Mouse (Mus musculus): Measurements from ENCODE around the gene Bhlha15. TPM values are rescaled to one million over a fixed set of nuclear protein-coding genes. Genes with fewer than 3 reads are reported as not detected.

The Bhlha15 gene
- polyA plus RNA-seq, 1 experiment from 2014 or later: 0.79 TPM

GRCm38 (mm10) chr5:144192673-144193072, 2.6 kb downstream of the Bhlha15 start:
- no peak overlapping the region for H3K27ac ChIP-seq (replicated peaks)
- no peak overlapping the region for H3K9ac ChIP-seq
- no peak for ATAC-seq (ENCODE audit: insufficient number of reproducible peaks, low FRiP score, low TSS enrichment, low read depth)
- 78% methylated on average over 6 of the region's 6 CpGs for WGBS
- H3K4me2 ChIP-seq (replicated peaks): no peak overlapping the region
- no peaks in the 10 kb centered on the region for H3K27me3 ChIP-seq
- no peak overlapping the region for H3K4me3 ChIP-seq (replicated peaks)
- no peaks in the 10 kb centered on the region for H3K9me3 ChIP-seq (replicated peaks)
- H3K36me3 ChIP-seq: peaks cover 3% of the 10 kb centered on the region; the same call in 1 of the 2 replicates
- H3K4me1 ChIP-seq: peaks cover 12% of the 10 kb centered on the region

DNA sequence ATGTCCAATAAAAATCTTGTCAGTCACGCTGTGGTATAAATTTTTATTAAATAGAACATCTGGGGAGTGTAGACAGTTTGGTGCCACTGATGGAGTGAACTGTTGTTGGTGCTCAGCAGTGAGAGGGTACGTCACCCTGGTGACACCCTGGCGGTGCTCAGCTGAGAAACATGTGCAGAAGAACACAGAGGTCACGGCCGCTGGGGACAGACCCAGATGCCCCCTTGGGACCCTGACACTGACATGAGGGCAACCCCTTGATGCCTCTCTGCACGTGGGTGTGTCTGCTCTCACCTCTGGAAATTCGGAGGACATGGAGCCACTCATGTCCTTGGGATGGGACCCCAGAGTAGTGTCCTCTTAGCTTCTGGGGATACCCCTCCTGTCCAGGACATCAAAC, 4.3 kb downstream of the Bhlha15 start:
- no peaks in the 10 kb centered on the region for H3K27me3 ChIP-seq
- 77% methylated on average over 7 of the region's 7 CpGs for WGBS
- peaks cover 12% of the 10 kb centered on the region for H3K4me1 ChIP-seq
- no peak overlapping the region for H3K4me2 ChIP-seq (replicated peaks)
- no peak for ATAC-seq (ENCODE audit: insufficient number of reproducible peaks, low FRiP score, low TSS enrichment, low read depth)
- H3K9ac ChIP-seq: no peak overlapping the region
- H3K9me3 ChIP-seq (replicated peaks): no peaks in the 10 kb centered on the region
- no peak overlapping the region for H3K27ac ChIP-seq (replicated peaks)
- no peak overlapping the region for H3K4me3 ChIP-seq (replicated peaks)
- peaks cover 17% of the 10 kb centered on the region for H3K36me3 ChIP-seq

- H3K27me3 ChIP-seq: no peaks in the 10 kb centered on the region
- peaks cover 4% of the 10 kb centered on the region; the same call in 1 of the 2 replicates for H3K4me1 ChIP-seq
- H3K9ac ChIP-seq: no peak overlapping the region
- H3K4me3 ChIP-seq (replicated peaks): no peak overlapping the region
- no peaks in the 10 kb centered on the region for H3K9me3 ChIP-seq (replicated peaks)
- no peak overlapping the region for H3K4me2 ChIP-seq (replicated peaks)
- ATAC-seq (ENCODE audit: insufficient number of reproducible peaks, low FRiP score, low TSS enrichment, low read depth): no peak
- 70% methylated on average over 8 of the region's 8 CpGs for WGBS
- H3K36me3 ChIP-seq: peaks cover 20% of the 10 kb centered on the region
- H3K27ac ChIP-seq (replicated peaks): no peak overlapping the region
Measured at GRCm38 (mm10) chr5:144195567-144195966, 5.5 kb downstream of the Bhlha15 start.

GRCm38 (mm10) chr5:144200616-144201015, 10.5 kb downstream of the Bhlha15 start:
- H3K9ac ChIP-seq: no peak overlapping the region
- peaks cover 7% of the 10 kb centered on the region; the same call in 1 of the 2 replicates for H3K4me1 ChIP-seq
- no peak overlapping the region for H3K27ac ChIP-seq (replicated peaks)
- no peak overlapping the region for H3K4me2 ChIP-seq (replicated peaks)
- 66% methylated on average over 11 of the region's 11 CpGs for WGBS
- no peaks in the 10 kb centered on the region for H3K27me3 ChIP-seq
- ATAC-seq (ENCODE audit: insufficient number of reproducible peaks, low FRiP score, low TSS enrichment, low read depth): no peak
- H3K9me3 ChIP-seq (replicated peaks): no peaks in the 10 kb centered on the region
- peaks cover 55% of the 10 kb centered on the region for H3K36me3 ChIP-seq
- H3K4me3 ChIP-seq (replicated peaks): no peak overlapping the region

DNA sequence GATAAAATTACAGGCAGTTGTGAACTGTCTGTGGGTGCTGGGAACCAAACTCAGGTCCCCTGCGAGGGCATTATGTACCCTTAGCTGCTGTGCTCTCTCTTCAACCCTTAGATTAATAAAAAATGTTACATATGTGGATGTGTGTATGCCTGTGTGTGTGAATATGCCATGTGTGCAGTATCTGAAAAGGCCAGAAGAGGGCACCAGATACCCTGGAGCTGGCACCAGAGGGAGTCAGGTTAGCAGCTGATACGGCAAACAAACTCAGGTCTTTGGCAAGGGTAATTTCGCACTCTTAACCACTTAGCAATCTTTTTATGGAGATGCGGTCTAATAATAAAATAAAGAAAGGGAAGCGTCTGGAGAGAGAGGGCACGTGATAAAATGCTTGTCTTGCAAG, 12.3 kb downstream of the Bhlha15 start:
- peaks cover 7% of the 10 kb centered on the region; the same call in 1 of the 2 replicates for H3K4me1 ChIP-seq
- no peak for ATAC-seq (ENCODE audit: insufficient number of reproducible peaks, low FRiP score, low TSS enrichment, low read depth)
- no peak overlapping the region for H3K27ac ChIP-seq (replicated peaks)
- no peak overlapping the region for H3K4me3 ChIP-seq (replicated peaks)
- no peaks in the 10 kb centered on the region for H3K9me3 ChIP-seq (replicated peaks)
- H3K27me3 ChIP-seq: no peaks in the 10 kb centered on the region
- no peak overlapping the region for H3K9ac ChIP-seq
- WGBS: 94% methylated on average over 6 of the region's 6 CpGs
- peaks cover 69% of the 10 kb centered on the region for H3K36me3 ChIP-seq
- H3K4me2 ChIP-seq (replicated peaks): no peak overlapping the region

GRCm38 (mm10) chr5:144203398-144203959, 13.4 kb downstream of the Bhlha15 start:
- Histone ChIP-seq H3K27me3 (no peaks in the 10 kb centered on the region), H3K4me1 (peaks cover 7% of the 10 kb centered on the region; the same call in 1 of the 2 replicates), H3K27ac (replicated peaks) (no peak overlapping the region), H3K9ac (no peak overlapping the region), H3K4me3 (replicated peaks) (no peak overlapping the region), H3K4me2 (replicated peaks) (no peak overlapping the region), H3K9me3 (replicated peaks) (no peaks in the 10 kb centered on the region), H3K36me3 (peaks cover 67% of the 10 kb centered on the region)
- WGBS: 88% methylated on average over 10 of the region's 10 CpGs
- no peak for ATAC-seq (ENCODE audit: insufficient number of reproducible peaks, low FRiP score, low TSS enrichment, low read depth)

- no peak for ATAC-seq (ENCODE audit: insufficient number of reproducible peaks, low FRiP score, low TSS enrichment, low read depth)
- H3K4me1 ChIP-seq: peaks cover 7% of the 10 kb centered on the region; the same call in 1 of the 2 replicates
- H3K27me3 ChIP-seq: no peaks in the 10 kb centered on the region
- no peaks in the 10 kb centered on the region for H3K9me3 ChIP-seq (replicated peaks)
- 87% methylated on average over 12 of the region's 12 CpGs for WGBS
- peaks cover 66% of the 10 kb centered on the region for H3K36me3 ChIP-seq
- H3K27ac ChIP-seq (replicated peaks): no peak overlapping the region
- H3K9ac ChIP-seq: no peak overlapping the region
- no peak overlapping the region for H3K4me3 ChIP-seq (replicated peaks)
- no peak overlapping the region for H3K4me2 ChIP-seq (replicated peaks)
Measured at GRCm38 (mm10) chr5:144204303-144204702, 14.2 kb downstream of the Bhlha15 start.

- H3K4me3 ChIP-seq (replicated peaks): no peak overlapping the region
- no peak for ATAC-seq (ENCODE audit: insufficient number of reproducible peaks, low FRiP score, low TSS enrichment, low read depth)
- peaks cover 72% of the 10 kb centered on the region for H3K36me3 ChIP-seq
- WGBS: 71% methylated on average over 10 of the region's 10 CpGs
- H3K4me2 ChIP-seq (replicated peaks): no peak overlapping the region
- H3K9me3 ChIP-seq (replicated peaks): no peaks in the 10 kb centered on the region
- no peak overlapping the region for H3K9ac ChIP-seq
- H3K27me3 ChIP-seq: no peaks in the 10 kb centered on the region
- peaks cover 7% of the 10 kb centered on the region; the same call in 1 of the 2 replicates for H3K4me1 ChIP-seq
- no peak overlapping the region for H3K27ac ChIP-seq (replicated peaks)
Measured at GRCm38 (mm10) chr5:144204911-144205310, 14.8 kb downstream of the Bhlha15 start.

DNA sequence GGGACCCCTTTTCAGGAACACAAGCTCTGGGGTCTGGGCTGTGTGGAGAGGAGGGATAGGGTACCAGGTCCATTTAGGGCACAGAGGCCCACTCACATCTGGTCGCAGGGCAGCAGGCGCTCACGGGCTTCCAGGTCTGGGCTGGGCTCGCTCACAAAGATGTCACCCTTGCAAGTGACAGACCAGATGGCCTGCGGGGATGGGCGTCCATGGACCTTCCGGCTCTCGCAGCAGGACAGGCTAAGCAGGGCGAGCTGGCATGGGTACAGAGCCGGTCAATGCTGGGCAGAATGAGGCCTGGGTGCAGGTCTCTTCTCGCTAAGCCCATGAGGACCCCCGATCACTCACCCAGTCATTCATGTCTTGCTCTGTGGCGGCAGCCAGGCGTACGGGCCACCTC, 16.0 kb downstream of the Bhlha15 start:
- Histone ChIP-seq H3K27ac (replicated peaks) (no peak overlapping the region), H3K9ac (no peak overlapping the region), H3K4me1 (no peaks in the 10 kb centered on the region), H3K4me2 (replicated peaks) (no peak overlapping the region), H3K9me3 (replicated peaks) (no peaks in the 10 kb centered on the region), H3K36me3 (peaks cover 76% of the 10 kb centered on the region), H3K4me3 (replicated peaks) (no peak overlapping the region), H3K27me3 (no peaks in the 10 kb centered on the region)
- ATAC-seq (ENCODE audit: insufficient number of reproducible peaks, low FRiP score, low TSS enrichment, low read depth): no peak
- 91% methylated on average over 15 of the region's 15 CpGs for WGBS

DNA sequence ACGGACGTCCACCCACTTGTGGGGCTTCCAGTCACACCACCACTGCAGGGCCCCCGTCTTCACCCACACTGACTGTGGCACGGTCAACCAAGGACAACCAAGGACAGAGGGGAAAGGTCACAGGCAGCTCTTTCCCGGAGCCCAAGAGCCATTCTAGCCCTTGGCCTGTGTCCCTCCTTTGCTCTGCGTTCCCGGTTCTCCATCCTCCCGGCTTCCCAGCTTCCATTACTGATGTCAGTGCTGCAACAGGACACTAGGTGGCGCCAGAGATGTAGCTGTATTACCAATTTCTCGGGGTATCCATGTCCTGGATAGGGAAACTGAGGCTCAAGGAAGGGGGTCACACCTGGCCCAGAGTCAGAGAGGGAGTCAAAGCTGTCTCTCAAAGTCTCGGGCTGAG, 17.4 kb downstream of the Bhlha15 start:
- Histone ChIP-seq H3K4me1 (no peaks in the 10 kb centered on the region), H3K4me3 (replicated peaks) (no peak overlapping the region), H3K9ac (no peak overlapping the region), H3K27me3 (no peaks in the 10 kb centered on the region), H3K36me3 (peaks cover 80% of the 10 kb centered on the region), H3K27ac (replicated peaks) (no peak overlapping the region), H3K4me2 (replicated peaks) (no peak overlapping the region), H3K9me3 (replicated peaks) (no peaks in the 10 kb centered on the region)
- no peak for ATAC-seq (ENCODE audit: insufficient number of reproducible peaks, low FRiP score, low TSS enrichment, low read depth)
- WGBS: 50% methylated on average over 11 of the region's 11 CpGs

GRCm38 (mm10) chr5:144214453-144214852, 24.4 kb downstream of the Bhlha15 start:
- H3K9me3 ChIP-seq (replicated peaks): no peaks in the 10 kb centered on the region
- no peak overlapping the region for H3K27ac ChIP-seq (replicated peaks)
- no peaks in the 10 kb centered on the region for H3K27me3 ChIP-seq
- H3K4me1 ChIP-seq: no peaks in the 10 kb centered on the region
- no peak overlapping the region for H3K4me3 ChIP-seq (replicated peaks)
- 29% methylated on average over 7 of the region's 7 CpGs for WGBS
- no peak overlapping the region for H3K4me2 ChIP-seq (replicated peaks)
- H3K9ac ChIP-seq: no peak overlapping the region
- no peak for ATAC-seq (ENCODE audit: insufficient number of reproducible peaks, low FRiP score, low TSS enrichment, low read depth)
- peaks cover 58% of the 10 kb centered on the region; the same call in 1 of the 2 replicates for H3K36me3 ChIP-seq

- no peaks in the 10 kb centered on the region for H3K4me1 ChIP-seq
- no peak overlapping the region for H3K9ac ChIP-seq
- ATAC-seq (ENCODE audit: insufficient number of reproducible peaks, low FRiP score, low TSS enrichment, low read depth): no peak
- H3K36me3 ChIP-seq: peaks cover 42% of the 10 kb centered on the region; the same call in 1 of the 2 replicates
- no peak overlapping the region for H3K27ac ChIP-seq (replicated peaks)
- WGBS: 80% methylated on average over 2 of the region's 2 CpGs
- no peaks in the 10 kb centered on the region for H3K27me3 ChIP-seq
- H3K4me2 ChIP-seq (replicated peaks): no peak overlapping the region
- H3K9me3 ChIP-seq (replicated peaks): no peaks in the 10 kb centered on the region
- no peak overlapping the region for H3K4me3 ChIP-seq (replicated peaks)
Measured at GRCm38 (mm10) chr5:144215992-144216391, 25.9 kb downstream of the Bhlha15 start.
